Mouse (Mus musculus) stomach, postnatal 0 days (tissue): ENCODE results near the gene Tenm2. TPM values are rescaled to one million over a fixed set of nuclear protein-coding genes. Genes with fewer than 3 reads are reported as not detected.
A peak's percentile ranks its signal among the peaks of the same experiment; 100 is the strongest.

ENCODE experiments used
- ATAC-seq: fragments of 200-750 bp; cut with Nextera tagmentation; 2 replicates; pipeline ENCODE4 v1.8.0; 2017; ENCODE audit not compliant: low FRiP score, low TSS enrichment
- DNase-seq: peaks from one replicate; pipeline ENCODE4 v3.0.0-alpha.2; 2016; ENCODE audit warnings: low spot score
- H3K27ac ChIP-seq: fragments of 300-500 bp; sonication (generic); replicated peaks from 2 replicates; pipeline ENCODE4 v1.5.1; 2014; ENCODE audit warnings: mild to moderate bottlenecking, control low read depth
- H3K27me3 ChIP-seq: fragments of 300-500 bp; sonication (generic); 2 replicates; pipeline ENCODE4 v1.6.1; 2014; ENCODE audit warnings: low read length; ENCODE audit not compliant: control insufficient read depth, insufficient read depth
- H3K36me3 ChIP-seq: fragments of 300-500 bp; sonication (generic); 2 replicates; pipeline ENCODE4 v1.6.1; 2014; ENCODE audit warnings: low read length, mixed read lengths; ENCODE audit not compliant: control insufficient read depth, insufficient read depth
- H3K4me1 ChIP-seq: fragments of 300-500 bp; sonication (generic); replicated peaks from 2 replicates; pipeline ENCODE4 v1.6.1; 2014; ENCODE audit warnings: antibody characterized with exemption; ENCODE audit not compliant: control insufficient read depth, insufficient read depth
- H3K4me2 ChIP-seq: fragments of 300-500 bp; sonication (generic); replicated peaks from 2 replicates; pipeline ENCODE4 v1.6.1; 2014; ENCODE audit warnings: low read depth, mild to moderate bottlenecking, control low read depth, moderate library complexity
- H3K4me3 ChIP-seq: fragments of 300-500 bp; sonication (generic); 2 replicates; pipeline ENCODE4 v1.5.1; 2014; ENCODE audit warnings: low read depth, low read length, control low read depth
- H3K9ac ChIP-seq: fragments of 300-500 bp; sonication (generic); 2 replicates; pipeline ENCODE4 v1.6.1; 2014; ENCODE audit warnings: mild to moderate bottlenecking, low read length, control low read depth, mixed read lengths
- H3K9me3 ChIP-seq: fragments of 300-500 bp; sonication (generic); 2 replicates; pipeline ENCODE4 v1.6.1; 2016; ENCODE audit warnings: low read length; ENCODE audit not compliant: control insufficient read depth
- CTCF ChIP-seq: IDR thresholded peaks from 2 replicates; pipeline ENCODE4 v1.5.1; 2016; ENCODE audit warnings: antibody characterized with exemption, low read depth, mild to moderate bottlenecking, moderate library complexity
- EP300 ChIP-seq: optimal IDR thresholded peaks from 2 replicates; pipeline ENCODE3; 2016; ENCODE audit warnings: antibody characterized with exemption
- WGBS: fragments of 180-500 bp; shearing (Covaris S2); extraction: QIAGEN DNeasy Blood & Tissue Kit; methylation state at CpG from one replicate; pipeline ENCODE4 v1.1.7; 2014; 5-methylcytosine and 5-hydroxymethylcytosine counted together
- polyA plus RNA-seq: library from polyadenylated mRNA; unstranded; fragments of >200 nt; fragmentation: Nextera tagmentation; extraction: Ambion mirVana; gene quantifications from 2 replicates; pipeline ENCODE4 v1.2.1, GENCODE M21; 2015

The Tenm2 gene
- polyA plus RNA-seq, 1 experiment from 2014 or later, result 3.6 TPM

DNA sequence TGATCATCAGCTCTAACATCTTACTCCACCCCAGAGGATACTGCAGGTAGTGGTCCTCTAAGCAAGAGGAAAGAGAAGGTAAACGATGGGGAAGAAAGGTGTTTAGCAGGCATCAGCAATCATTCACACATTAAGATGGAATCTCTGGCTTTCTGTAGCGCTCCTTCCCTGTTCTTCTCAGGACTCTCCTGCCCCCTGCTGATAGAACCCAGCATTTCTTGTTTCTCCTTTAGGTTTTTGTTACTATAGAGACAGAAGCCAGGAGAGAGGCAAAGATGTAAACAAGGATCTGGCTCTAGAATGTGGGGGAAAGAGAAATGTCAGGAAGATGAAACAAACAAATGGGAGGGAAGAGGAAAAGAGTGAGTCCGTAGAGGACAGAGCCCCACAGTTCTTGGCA is 49.6 kb downstream of the Tenm2 start:
- peak; percentile 64 for DNase-seq
- H3K4me3 ChIP-seq, result no peak overlapping the region
- no peaks in the 10 kb centered on the region for H3K27me3 ChIP-seq
- no peaks in the 10 kb centered on the region for H3K9me3 ChIP-seq
- H3K9ac ChIP-seq, result no peak overlapping the region
- H3K4me1 ChIP-seq, result no peaks in the 10 kb centered on the region
- H3K4me2 ChIP-seq, result no peak overlapping the region
- WGBS, result 10% methylated on average over 3 of the region's 3 CpGs
- ATAC-seq, result 0 out of 2 replicates have a peak, but pooled peaks have one; percentile 26
- no peak for TF ChIP-seq EP300
- peak; percentile 85 for TF ChIP-seq CTCF
- H3K36me3 ChIP-seq, result no peaks in the 10 kb centered on the region
- no peak overlapping the region for H3K27ac ChIP-seq

DNA sequence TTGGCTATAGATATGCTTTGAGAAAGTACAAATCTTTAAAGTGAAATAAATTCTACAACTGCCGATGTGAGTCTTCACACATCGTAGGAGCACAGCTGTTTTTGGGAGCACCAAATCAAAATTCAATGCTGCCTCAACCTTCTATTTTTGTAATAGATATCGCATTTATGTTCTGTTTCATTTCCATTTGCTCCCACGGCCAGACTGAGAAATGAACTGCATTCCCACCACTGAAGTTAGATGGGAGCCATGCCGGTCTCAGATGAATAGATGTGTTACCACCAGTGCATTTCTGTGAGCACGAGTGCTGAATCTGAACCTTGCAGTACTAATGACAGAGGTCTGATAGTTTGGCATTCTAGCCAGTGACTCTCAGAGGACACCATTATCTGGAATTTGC is 58.3 kb downstream of the Tenm2 start:
- Histone ChIP-seq H3K27me3 (no peaks in the 10 kb centered on the region), H3K9ac (no peak overlapping the region), H3K27ac (no peak overlapping the region), H3K4me3 (no peak overlapping the region), H3K4me1 (no peaks in the 10 kb centered on the region), H3K36me3 (no peaks in the 10 kb centered on the region), H3K9me3 (no peaks in the 10 kb centered on the region), H3K4me2 (no peak overlapping the region)
- WGBS, result 85% methylated on average over 6 of the region's 6 CpGs
- no peak for ATAC-seq
- DNase-seq, result no peak
- no peak for TF ChIP-seq CTCF
- no peak for TF ChIP-seq EP300

DNA sequence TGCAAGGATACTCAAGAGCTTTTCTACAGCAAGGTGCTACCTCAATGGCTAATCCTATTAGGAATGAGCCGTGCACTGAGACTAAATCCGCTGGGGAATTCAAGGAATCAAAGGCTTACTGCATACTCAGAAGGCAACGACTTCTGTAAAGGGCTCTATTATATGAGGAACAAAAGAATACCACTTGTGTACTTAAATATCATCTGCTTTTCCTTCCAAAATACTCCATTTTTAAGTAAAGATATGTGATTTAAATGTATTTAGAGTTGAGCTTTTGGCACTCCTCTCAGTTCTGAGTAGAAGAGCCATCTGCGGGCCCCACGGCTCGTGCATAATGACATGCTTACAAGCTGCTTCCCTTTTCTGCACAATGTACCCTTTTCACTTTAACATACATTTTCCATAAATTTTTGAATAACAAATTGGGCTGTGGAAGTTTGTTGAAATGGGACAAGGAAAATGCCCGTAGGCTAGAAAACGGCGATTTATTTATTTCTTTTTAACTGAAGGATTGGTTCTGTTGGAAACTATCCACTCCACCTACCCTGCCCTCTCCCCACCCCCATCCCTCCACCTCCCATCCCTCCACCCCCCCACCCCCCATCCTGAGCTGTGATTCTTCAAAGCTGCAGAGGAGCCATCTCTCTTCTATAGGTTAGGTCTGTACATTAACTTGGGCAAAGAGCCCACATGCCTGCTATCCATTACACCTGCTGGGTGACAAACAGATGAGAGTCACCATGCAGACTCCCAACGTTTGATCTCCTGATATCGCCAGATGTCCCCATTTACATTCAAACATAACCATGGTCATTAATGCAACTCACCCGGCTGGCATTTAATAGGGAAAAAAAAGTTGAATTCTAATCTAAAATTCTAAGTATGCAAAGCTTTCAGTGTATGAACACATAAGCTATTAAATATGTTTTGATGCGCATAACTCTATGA is 81.6 kb downstream of the Tenm2 start:
- H3K36me3 ChIP-seq, result no peaks in the 10 kb centered on the region
- DNase-seq, result no peak
- H3K27me3 ChIP-seq, result no peaks in the 10 kb centered on the region
- no peak for TF ChIP-seq CTCF
- TF ChIP-seq EP300, result no peak
- no peak for ATAC-seq
- no peak overlapping the region for H3K27ac ChIP-seq
- H3K4me2 ChIP-seq, result no peak overlapping the region
- no peaks in the 10 kb centered on the region for H3K9me3 ChIP-seq
- H3K9ac ChIP-seq, result no peak overlapping the region
- 52% methylated on average over 13 of the region's 13 CpGs for WGBS
- H3K4me1 ChIP-seq, result no peaks in the 10 kb centered on the region
- H3K4me3 ChIP-seq, result no peak overlapping the region

DNA sequence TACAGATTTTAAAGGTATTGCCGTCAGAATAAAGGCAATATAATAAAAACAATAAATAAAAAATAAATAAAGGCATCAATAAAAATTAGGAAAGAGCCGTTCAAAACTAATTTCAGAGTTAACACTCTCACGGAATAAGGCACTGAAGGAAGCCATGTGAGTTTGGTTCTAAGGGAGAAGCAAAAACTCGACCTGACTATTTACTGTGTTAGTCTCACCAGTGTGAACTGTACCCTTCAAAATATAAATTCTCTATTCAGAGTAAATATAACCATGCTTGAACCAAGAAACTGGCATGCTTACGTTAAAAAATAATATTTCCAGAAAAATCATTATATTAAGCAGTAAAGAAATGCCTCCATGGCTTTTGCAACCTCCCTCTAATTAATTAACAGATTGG is 82.4 kb downstream of the Tenm2 start:
- no peak for ATAC-seq
- Histone ChIP-seq H3K27ac (no peak overlapping the region), H3K36me3 (no peaks in the 10 kb centered on the region), H3K4me3 (no peak overlapping the region), H3K4me1 (no peaks in the 10 kb centered on the region), H3K9me3 (no peaks in the 10 kb centered on the region), H3K27me3 (no peaks in the 10 kb centered on the region), H3K9ac (no peak overlapping the region), H3K4me2 (no peak overlapping the region)
- no peak for DNase-seq
- TF ChIP-seq EP300, result no peak
- TF ChIP-seq CTCF, result no peak
- WGBS, result 67% methylated on average over 5 of the region's 5 CpGs

DNA sequence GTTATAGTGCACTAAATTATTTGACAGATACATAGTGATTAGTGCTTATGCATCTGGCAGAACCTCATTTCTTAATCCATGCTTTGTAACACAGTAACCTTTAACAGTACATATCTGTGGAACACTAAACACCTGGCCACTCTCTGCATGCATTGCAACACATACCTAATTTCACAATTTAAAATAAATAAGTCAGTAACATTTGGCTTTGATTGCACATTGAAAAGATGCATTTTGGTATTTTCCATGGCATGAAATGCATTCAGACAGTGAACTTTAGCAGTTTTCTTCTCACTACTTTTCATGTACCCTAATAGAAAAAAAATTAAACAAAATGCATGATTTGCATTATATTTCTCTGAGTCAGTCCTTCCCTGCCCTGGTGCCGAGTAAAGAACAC is 85.8 kb downstream of the Tenm2 start:
- no peaks in the 10 kb centered on the region for H3K36me3 ChIP-seq
- H3K9me3 ChIP-seq, result no peaks in the 10 kb centered on the region
- no peaks in the 10 kb centered on the region for H3K27me3 ChIP-seq
- TF ChIP-seq CTCF (no peak), EP300 (no peak)
- H3K4me2 ChIP-seq, result no peak overlapping the region
- no peak for ATAC-seq
- no peaks in the 10 kb centered on the region for H3K4me1 ChIP-seq
- WGBS, result 52% methylated on average over 1 of the region's 1 CpGs
- H3K4me3 ChIP-seq, result no peak overlapping the region
- no peak for DNase-seq
- no peak overlapping the region for H3K27ac ChIP-seq
- H3K9ac ChIP-seq, result no peak overlapping the region

DNA sequence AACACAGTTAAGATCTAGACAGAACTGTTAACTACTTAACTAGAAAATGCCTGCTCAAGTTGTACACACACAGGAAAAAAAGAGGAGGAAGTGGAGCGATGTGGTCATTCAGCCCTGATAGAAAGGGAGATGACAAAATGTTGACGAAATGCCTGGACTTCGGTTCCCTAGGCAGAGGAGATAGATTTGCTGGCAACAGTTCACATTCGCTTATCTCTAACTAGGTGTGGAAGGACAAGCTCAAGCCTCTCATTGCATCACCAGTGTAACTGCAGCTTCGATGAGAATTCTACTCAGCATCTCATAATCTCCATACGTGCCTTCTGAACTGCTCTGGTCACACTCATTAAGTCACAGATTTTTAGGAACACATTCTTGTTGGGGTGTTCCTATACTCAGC is 91.8 kb downstream of the Tenm2 start:
- ATAC-seq (peak; percentile 61; the same call in 1 of the 2 replicates), DNase-seq (peak; percentile 14)
- no peak for TF ChIP-seq CTCF
- no peak for TF ChIP-seq EP300
- H3K27ac ChIP-seq, result no peak overlapping the region
- no peak overlapping the region for H3K9ac ChIP-seq
- WGBS, result 49% methylated on average over 6 of the region's 6 CpGs
- no peak overlapping the region for H3K4me3 ChIP-seq
- no peaks in the 10 kb centered on the region for H3K27me3 ChIP-seq
- H3K4me2 ChIP-seq, result no peak overlapping the region
- no peaks in the 10 kb centered on the region for H3K36me3 ChIP-seq
- H3K4me1 ChIP-seq, result no peaks in the 10 kb centered on the region
- H3K9me3 ChIP-seq, result no peaks in the 10 kb centered on the region
